Mouse (Mus musculus): ENCODE results near the gene Eed. TPM values are rescaled to one million over a fixed set of nuclear protein-coding genes. Genes with fewer than 3 reads are reported as not detected.

The Eed gene
- total RNA-seq, 2 experiments from 2014 or later, result 33.6 to 40.3 TPM

- DNase-seq (ENCODE audit: extremely low spot score in 1 of 2, low spot score in 1 of 2), result no peak
These were observed 2.7 kb upstream of the Eed start for GRCm38 (mm10) chr7:89983441-89983840.

- no peak for DNase-seq (ENCODE audit: extremely low spot score in 1 of 2, low spot score in 1 of 2)
These were observed 774 bp upstream of the Eed start for GRCm38 (mm10) chr7:89981557-89981956.

GRCm38 (mm10) chr7:89980133-89980484, 674 bp downstream of the Eed start:
- no peak for DNase-seq (ENCODE audit: extremely low spot score in 1 of 2, low spot score in 1 of 2)

GRCm38 (mm10) chr7:89979432-89980130, 1.2 kb downstream of the Eed start:
- no peak for DNase-seq (ENCODE audit: extremely low spot score in 1 of 2, low spot score in 1 of 2)

- DNase-seq (ENCODE audit: extremely low spot score in 1 of 2, low spot score in 1 of 2), result no peak
These were observed 4.0 kb downstream of the Eed start for GRCm38 (mm10) chr7:89976796-89977195.

- no peak for DNase-seq (ENCODE audit: extremely low spot score in 1 of 2, low spot score in 1 of 2)
These were observed 5.2 kb downstream of the Eed start for GRCm38 (mm10) chr7:89975571-89975970.

- no peak for DNase-seq (ENCODE audit: extremely low spot score in 1 of 2, low spot score in 1 of 2)
These were observed 13.5 kb downstream of the Eed start for GRCm38 (mm10) chr7:89967235-89967634.

GRCm38 (mm10) chr7:89966771-89967170, 14.0 kb downstream of the Eed start:
- no peak for DNase-seq (ENCODE audit: extremely low spot score in 1 of 2, low spot score in 1 of 2)

GRCm38 (mm10) chr7:89963135-89963534, 17.6 kb downstream of the Eed start:
- DNase-seq (ENCODE audit: extremely low spot score in 1 of 2, low spot score in 1 of 2), result no peak

GRCm38 (mm10) chr7:89957300-89957699, 23.5 kb downstream of the Eed start:
- DNase-seq (ENCODE audit: extremely low spot score in 1 of 2, low spot score in 1 of 2), result no peak

GRCm38 (mm10) chr7:89954261-89954660, 26.5 kb downstream of the Eed start:
- DNase-seq (ENCODE audit: extremely low spot score in 1 of 2, low spot score in 1 of 2), result no peak

- no peak for DNase-seq (ENCODE audit: extremely low spot score in 1 of 2, low spot score in 1 of 2)
These were observed 31.4 kb downstream of the Eed start for GRCm38 (mm10) chr7:89949403-89949802.

- no peak for DNase-seq (ENCODE audit: extremely low spot score in 1 of 2, low spot score in 1 of 2)
These were observed 32.8 kb downstream of the Eed start for GRCm38 (mm10) chr7:89948026-89948425.

GRCm38 (mm10) chr7:89940571-89941463, 40.0 kb downstream of the Eed start, which contains the start of gene Hikeshi:
Hikeshi (minus strand) TSS chr7:89941204.
- peak; percentile 75 to 78 for DNase-seq (ENCODE audit: extremely low spot score in 1 of 2, low spot score in 1 of 2)

GRCm38 (mm10) chr7:89939497-89940353, 41.1 kb downstream of the Eed start:
- DNase-seq (ENCODE audit: extremely low spot score in 1 of 2, low spot score in 1 of 2), result no peak

- peak; percentile 42 to 58 for DNase-seq (ENCODE audit: extremely low spot score in 1 of 2, low spot score in 1 of 2)
These were observed 57.2 kb downstream of the Eed start for GRCm38 (mm10) chr7:89923441-89924180.

- no peak for DNase-seq (ENCODE audit: extremely low spot score in 1 of 2, low spot score in 1 of 2)
These were observed 63.0 kb downstream of the Eed start for GRCm38 (mm10) chr7:89917776-89918175.

GRCm38 (mm10) chr7:89916711-89917110, 64.1 kb downstream of the Eed start:
- DNase-seq (ENCODE audit: extremely low spot score in 1 of 2, low spot score in 1 of 2), result no peak

- DNase-seq (ENCODE audit: extremely low spot score in 1 of 2, low spot score in 1 of 2), result no peak
These were observed 67.2 kb downstream of the Eed start for GRCm38 (mm10) chr7:89913432-89914158.
